Mouse (Mus musculus): ENCODE measurements around the gene Polk.

The Polk gene

GRCm38 (mm10) chr13:96499891-96500290 is 42.5 kb downstream of the Polk start:
- CTCF ChIA-PET: no interaction called here
- POLR2A ChIA-PET: no interaction called here

GRCm38 (mm10) chr13:96496630-96497029 is 45.7 kb downstream of the Polk start:
- ChIA-PET CTCF (no interaction called here), POLR2A (no interaction called here)

GRCm38 (mm10) chr13:96490433-96490832 is 51.9 kb downstream of the Polk start, which contains the start of gene Gm17622:
Gm17622 (plus strand) TSS chr13:96490733.
- CTCF ChIA-PET: interaction anchor here in 1 of 4 experiments (0.6 kb wide), 1 partner anchor 21 kb away, joined by 3 read pairs; no protein-coding TSS in a partner anchor
- POLR2A ChIA-PET: interaction anchor here in 1 of 4 experiments (0.5 to 1.1 kb wide), 3 partner anchors 21 to 1235 kb away, joined by 3 read pairs; no protein-coding TSS in a partner anchor

- ChIA-PET CTCF (no interaction called here), POLR2A (no interaction called here)
Observed at GRCm38 (mm10) chr13:96487968-96488367, 54.4 kb downstream of the Polk start.

GRCm38 (mm10) chr13:96487230-96487629 is 55.1 kb downstream of the Polk start:
- POLR2A ChIA-PET: no interaction called here

GRCm38 (mm10) chr13:96478991-96479390 is 63.4 kb downstream of the Polk start:
- POLR2A ChIA-PET: no interaction called here
- CTCF ChIA-PET: interaction anchor here in 1 of 4 experiments (0.6 kb wide), 1 partner anchor 51 kb away, joined by 3 read pairs; no protein-coding TSS in a partner anchor

More at GRCm38 (mm10) chr13:96487230-96487629, 55.1 kb downstream of the Polk start:
- CTCF ChIA-PET: no interaction called here

GRCm38 (mm10) chr13:96477226-96477625 is 65.2 kb downstream of the Polk start:
- ChIA-PET POLR2A (no interaction called here), CTCF (no interaction called here)

GRCm38 (mm10) chr13:96470957-96471356 is 71.4 kb downstream of the Polk start, which contains the start of gene Ankdd1b:
Ankdd1b (minus strand) TSS chr13:96471198.
- POLR2A ChIA-PET: interaction anchor here in 1 of 4 experiments (0.5 kb wide), 1 partner anchor 24 kb away, joined by 5 read pairs; no protein-coding TSS in a partner anchor
- CTCF ChIA-PET: no interaction called here

GRCm38 (mm10) chr13:96470556-96470955 is 71.8 kb downstream of the Polk start:
- ChIA-PET CTCF (no interaction called here), POLR2A (interaction anchor here in 2 of 4 experiments (0.5 to 0.7 kb wide), 2 partner anchors 24 to 81 kb away, joined by 3 to 5 read pairs; no protein-coding TSS in a partner anchor)

- CTCF ChIA-PET: interaction anchor here in 2 of 4 experiments (0.6 to 0.7 kb wide), 4 partner anchors 453 to 607 kb away, joined by 3 to 12 read pairs (median 5); no protein-coding TSS in a partner anchor
Observed at GRCm38 (mm10) chr13:96468678-96469077, 73.7 kb downstream of the Polk start.

GRCm38 (mm10) chr13:96465315-96465714 is 77.1 kb downstream of the Polk start:
- CTCF ChIA-PET: interaction anchor here in 2 of 4 experiments (0.7 to 1.0 kb wide), 2 partner anchors 9 to 906 kb away, joined by 3 to 7 read pairs; no protein-coding TSS in a partner anchor
- POLR2A ChIA-PET: interaction anchor here in 1 of 4 experiments (0.8 kb wide), 1 partner anchor 41 kb away, joined by 6 read pairs; no protein-coding TSS in a partner anchor

More at GRCm38 (mm10) chr13:96468678-96469077, 73.7 kb downstream of the Polk start:
- POLR2A ChIA-PET: interaction anchor here in 1 of 4 experiments (0.6 to 1.8 kb wide), 4 partner anchors 14 to 384 kb away, joined by 3 to 4 read pairs (median 4); no protein-coding TSS in a partner anchor

GRCm38 (mm10) chr13:96462644-96463043 is 79.7 kb downstream of the Polk start:
- CTCF ChIA-PET: interaction anchor here in 1 of 4 experiments (0.6 kb wide), 1 partner anchor 797 kb away, joined by 3 read pairs; no protein-coding TSS in a partner anchor
- POLR2A ChIA-PET: no interaction called here

GRCm38 (mm10) chr13:96458606-96459005 is 83.8 kb downstream of the Polk start:
- ChIA-PET CTCF (interaction anchor here in 1 of 4 experiments (0.6 kb wide), 1 partner anchor 999 kb away, joined by 3 read pairs; no protein-coding TSS in a partner anchor), POLR2A (interaction anchor here in 1 of 4 experiments (0.6 kb wide), 1 partner anchor 216 kb away, joined by 3 read pairs; no protein-coding TSS in a partner anchor)

GRCm38 (mm10) chr13:96458018-96458417 is 84.4 kb downstream of the Polk start:
- POLR2A ChIA-PET: no interaction called here
- CTCF ChIA-PET: no interaction called here

- POLR2A ChIA-PET: no interaction called here
- CTCF ChIA-PET: no interaction called here
Observed at GRCm38 (mm10) chr13:96457566-96457965, 84.8 kb downstream of the Polk start.

GRCm38 (mm10) chr13:96454288-96454687 is 88.1 kb downstream of the Polk start:
- ChIA-PET POLR2A (no interaction called here), CTCF (no interaction called here)

GRCm38 (mm10) chr13:96452621-96453020 is 89.8 kb downstream of the Polk start:
- ChIA-PET CTCF (interaction anchor here in 1 of 4 experiments (0.6 kb wide), 1 partner anchor 35 kb away, joined by 5 read pairs; no protein-coding TSS in a partner anchor), POLR2A (interaction anchor here in 2 of 4 experiments (0.6 to 1.3 kb wide), 2 partner anchors 90 to 1221 kb away, joined by 3 read pairs; partner anchors contain the start of genes Col4a3bp (in 1 of the 2) and Polk (in 1 of the 2))

GRCm38 (mm10) chr13:96451386-96452140 is 90.8 kb downstream of the Polk start:
- POLR2A ChIA-PET: interaction anchor here in 2 of 4 experiments (0.6 to 1.3 kb wide), 2 partner anchors 91 to 105 kb away, joined by 3 read pairs; partner anchors contain the start of genes Col4a3bp (in 1 of the 2) and Polk (in 1 of the 2)

GRCm38 (mm10) chr13:96450869-96451268 is 91.5 kb downstream of the Polk start:
- ChIA-PET POLR2A (interaction anchor here in 1 of 4 experiments (0.6 kb wide), 1 partner anchor 104 kb away, joined by 3 read pairs; no protein-coding TSS in a partner anchor), CTCF (no interaction called here)

More at GRCm38 (mm10) chr13:96451386-96452140, 90.8 kb downstream of the Polk start:
- CTCF ChIA-PET: no interaction called here

All from embryonic stem cell, embryonic (primary cell).